Mouse (Mus musculus): ENCODE measurements around the gene Flvcr2. TPM values are rescaled to one million over a fixed set of nuclear protein-coding genes. Genes with fewer than 3 reads are reported as not detected.
A peak's percentile ranks its signal among the peaks of the same experiment; 100 is the strongest.

Flvcr2 gene
- total and polyA plus RNA-seq, 3 experiments = 2.0 to 3.4 (median 2.1) TPM

- TF ChIP-seq EP300 (IDR thresholded peaks at IDR 0.05; ENCODE audit: insufficient read depth, low read depth, low read length) = no peak
- TF ChIP-seq POLR2A (IDR thresholded peaks at IDR 0.05; ENCODE audit: insufficient read depth, low read depth, low read length) = no peak
- no peak for TF ChIP-seq CTCF (IDR thresholded peaks at IDR 0.05)
- H3K4me3 ChIP-seq = no peak overlapping the region
- H3K79me2 ChIP-seq (replicated peaks; ENCODE audit: control insufficient read depth, insufficient read depth, low read length) = no peaks in the 10 kb centered on the region
- WGBS = 60% methylated on average over 7 of the region's 7 CpGs
- H3K36me3 ChIP-seq (ENCODE audit: control insufficient read depth, insufficient read depth, low read length) = no peaks in the 10 kb centered on the region
- H3K4me1 ChIP-seq (ENCODE audit: control insufficient read depth, insufficient read depth, low read length) = no peaks in the 10 kb centered on the region; the same call in 1 of the 2 replicates
- H3K9ac ChIP-seq (ENCODE audit: low read depth, low read length) = no peak overlapping the region
- no peaks in the 10 kb centered on the region for H3K27me3 ChIP-seq (ENCODE audit: control insufficient read depth, insufficient read depth, low read length)
- H3K27ac ChIP-seq = no peak overlapping the region
- intact Hi-C loops (cut with DNase I) = loop anchor here (2.0 to 5.0 kb wide), 2 partner anchors 41 to 219 kb away; partner anchors contain the start of gene Batf
- no peak for DNase-seq
These were observed 18.2 kb upstream of the Flvcr2 start for GRCm38 (mm10) chr12:85728181-85728580.

- no peaks in the 10 kb centered on the region for H3K36me3 ChIP-seq (ENCODE audit: control insufficient read depth, insufficient read depth, low read length)
- intact Hi-C loops (cut with DNase I) = loop anchor here (2.0 to 5.0 kb wide), 2 partner anchors 42 to 220 kb away; partner anchors contain the start of gene Batf
- no peaks in the 10 kb centered on the region; the same call in 1 of the 2 replicates for H3K4me1 ChIP-seq (ENCODE audit: control insufficient read depth, insufficient read depth, low read length)
- peak; percentile 59 to 80 for DNase-seq
- no peak overlapping the region for H3K9ac ChIP-seq (ENCODE audit: low read depth, low read length)
- TF ChIP-seq CTCF (IDR thresholded peaks at IDR 0.05) (peak; percentile 99), EP300 (IDR thresholded peaks at IDR 0.05; ENCODE audit: insufficient read depth, low read depth, low read length) (peak; percentile 65; the same call in 1 of the 2 replicates), POLR2A (IDR thresholded peaks at IDR 0.05; ENCODE audit: insufficient read depth, low read depth, low read length) (no peak)
- H3K4me3 ChIP-seq = no peak overlapping the region
- no peaks in the 10 kb centered on the region for H3K27me3 ChIP-seq (ENCODE audit: control insufficient read depth, insufficient read depth, low read length)
- H3K79me2 ChIP-seq (replicated peaks; ENCODE audit: control insufficient read depth, insufficient read depth, low read length) = no peaks in the 10 kb centered on the region
- no peak overlapping the region for H3K27ac ChIP-seq
- WGBS = 33% methylated on average over 17 of the region's 17 CpGs
These were observed 17.1 kb upstream of the Flvcr2 start for GRCm38 (mm10) chr12:85729022-85729944.

- WGBS = 56% methylated on average over 6 of the region's 6 CpGs
- Histone ChIP-seq H3K4me1 (ENCODE audit: control insufficient read depth, insufficient read depth, low read length) (no peaks in the 10 kb centered on the region; the same call in 1 of the 2 replicates), H3K9ac (ENCODE audit: low read depth, low read length) (no peak overlapping the region), H3K36me3 (ENCODE audit: control insufficient read depth, insufficient read depth, low read length) (no peaks in the 10 kb centered on the region), H3K79me2 (replicated peaks; ENCODE audit: control insufficient read depth, insufficient read depth, low read length) (no peaks in the 10 kb centered on the region), H3K27me3 (ENCODE audit: control insufficient read depth, insufficient read depth, low read length) (no peaks in the 10 kb centered on the region), H3K4me3 (no peak overlapping the region), H3K27ac (no peak overlapping the region)
- intact Hi-C loops (cut with DNase I) = loop anchor here (2.0 to 5.0 kb wide), 2 partner anchors 43 to 221 kb away; partner anchors contain the start of gene Batf
- no peak for DNase-seq
- TF ChIP-seq EP300 (IDR thresholded peaks at IDR 0.05; ENCODE audit: insufficient read depth, low read depth, low read length) (no peak), POLR2A (IDR thresholded peaks at IDR 0.05; ENCODE audit: insufficient read depth, low read depth, low read length) (no peak), CTCF (IDR thresholded peaks at IDR 0.05) (no peak)
These were observed 16.4 kb upstream of the Flvcr2 start for GRCm38 (mm10) chr12:85729945-85730290.

GRCm38 (mm10) chr12:85736203-85736602 is 10.1 kb upstream of the Flvcr2 start:
- no peaks in the 10 kb centered on the region for H3K79me2 ChIP-seq (replicated peaks; ENCODE audit: control insufficient read depth, insufficient read depth, low read length)
- no peak overlapping the region for H3K4me3 ChIP-seq
- intact Hi-C loops (cut with DNase I) = no loop called here
- WGBS = 40% methylated on average over 2 of the region's 2 CpGs
- H3K9ac ChIP-seq (ENCODE audit: low read depth, low read length) = no peak overlapping the region
- H3K4me1 ChIP-seq (ENCODE audit: control insufficient read depth, insufficient read depth, low read length) = no peaks in the 10 kb centered on the region
- no peak for DNase-seq
- no peaks in the 10 kb centered on the region for H3K36me3 ChIP-seq (ENCODE audit: control insufficient read depth, insufficient read depth, low read length)
- H3K27me3 ChIP-seq (ENCODE audit: control insufficient read depth, insufficient read depth, low read length) = no peaks in the 10 kb centered on the region
- no peak overlapping the region for H3K27ac ChIP-seq
- TF ChIP-seq CTCF (IDR thresholded peaks at IDR 0.05) = no peak
- no peak for TF ChIP-seq EP300 (IDR thresholded peaks at IDR 0.05; ENCODE audit: insufficient read depth, low read depth, low read length)
- TF ChIP-seq POLR2A (IDR thresholded peaks at IDR 0.05; ENCODE audit: insufficient read depth, low read depth, low read length) = no peak

GRCm38 (mm10) chr12:85736960-85737359 is 9.4 kb upstream of the Flvcr2 start:
- no peaks in the 10 kb centered on the region for H3K4me1 ChIP-seq (ENCODE audit: control insufficient read depth, insufficient read depth, low read length)
- no peak for DNase-seq
- no peaks in the 10 kb centered on the region for H3K36me3 ChIP-seq (ENCODE audit: control insufficient read depth, insufficient read depth, low read length)
- H3K27me3 ChIP-seq (ENCODE audit: control insufficient read depth, insufficient read depth, low read length) = no peaks in the 10 kb centered on the region
- intact Hi-C loops (cut with DNase I) = no loop called here
- 80% methylated on average over 3 of the region's 3 CpGs for WGBS
- no peaks in the 10 kb centered on the region for H3K79me2 ChIP-seq (replicated peaks; ENCODE audit: control insufficient read depth, insufficient read depth, low read length)
- no peak overlapping the region for H3K9ac ChIP-seq (ENCODE audit: low read depth, low read length)
- H3K27ac ChIP-seq = no peak overlapping the region
- no peak overlapping the region for H3K4me3 ChIP-seq
- no peak for TF ChIP-seq CTCF (IDR thresholded peaks at IDR 0.05)
- TF ChIP-seq EP300 (IDR thresholded peaks at IDR 0.05; ENCODE audit: insufficient read depth, low read depth, low read length) = no peak
- no peak for TF ChIP-seq POLR2A (IDR thresholded peaks at IDR 0.05; ENCODE audit: insufficient read depth, low read depth, low read length)

Data from heart, adult 2 months (tissue).